Mouse (Mus musculus): ENCODE measurements at regions not wholly inside any gene's neighbourhood (a gene's known extent, or its start where the extent isn't known, plus 50 kb on each side); places are given as distances from the start of the nearest gene placed in this dataset.
A peak's percentile ranks its signal among the peaks of the same experiment; 100 is the strongest.

GRCm38 (mm10) chr16:96372021-96372751 lies 71.2 kb downstream of the Itgb2l start:
- ATAC-seq (replicated peaks; ENCODE audit: low FRiP score, low TSS enrichment, low read depth) (no peak), DNase-seq (ENCODE audit: low spot score) (no peak)
- H3K27me3 ChIP-seq (replicated peaks; ENCODE audit: control insufficient read depth, insufficient read depth, low read length), result no peaks in the 10 kb centered on the region
- no peak overlapping the region for H3K9ac ChIP-seq (ENCODE audit: low read length)
- H3K4me3 ChIP-seq (ENCODE audit: low read depth, low read length), result no peak overlapping the region
- 75% methylated on average over 8 of the region's 8 CpGs for WGBS
- no peaks in the 10 kb centered on the region for H3K9me3 ChIP-seq (ENCODE audit: control insufficient read depth, low read length)
- H3K36me3 ChIP-seq (ENCODE audit: control insufficient read depth, insufficient read depth, low read length), result no peaks in the 10 kb centered on the region
- peaks cover 4% of the 10 kb centered on the region; the same call in 1 of the 2 replicates for H3K4me1 ChIP-seq (replicated peaks; ENCODE audit: control insufficient read depth, insufficient read depth, low read length)
- H3K4me2 ChIP-seq (ENCODE audit: low read length), result no peak overlapping the region
- no peak overlapping the region for H3K27ac ChIP-seq (ENCODE audit: low read depth)

- H3K36me3 ChIP-seq (ENCODE audit: control insufficient read depth, insufficient read depth, low read length), result no peaks in the 10 kb centered on the region
- no peaks in the 10 kb centered on the region for H3K27me3 ChIP-seq (replicated peaks; ENCODE audit: control insufficient read depth, insufficient read depth, low read length)
- H3K9me3 ChIP-seq (ENCODE audit: control insufficient read depth, low read length), result no peaks in the 10 kb centered on the region
- H3K9ac ChIP-seq (ENCODE audit: low read length), result no peak overlapping the region
- H3K27ac ChIP-seq (ENCODE audit: low read depth), result no peak overlapping the region
- H3K4me3 ChIP-seq (ENCODE audit: low read depth, low read length), result no peak overlapping the region
- no peak overlapping the region for H3K4me2 ChIP-seq (ENCODE audit: low read length)
- ATAC-seq (replicated peaks; ENCODE audit: low FRiP score, low TSS enrichment, low read depth) (no peak), DNase-seq (ENCODE audit: low spot score) (no peak)
- WGBS, result 60% methylated on average over 3 of the region's 3 CpGs
- peaks cover 4% of the 10 kb centered on the region; the same call in 1 of the 2 replicates for H3K4me1 ChIP-seq (replicated peaks; ENCODE audit: control insufficient read depth, insufficient read depth, low read length)
These were observed 72.3 kb downstream of the Itgb2l start for GRCm38 (mm10) chr16:96371117-96371516.

- 54% methylated on average over 2 of the region's 2 CpGs for WGBS
These were observed 73.2 kb downstream of the Itgb2l start for GRCm38 (mm10) chr16:96370213-96370612.

More at GRCm38 (mm10) chr16:96370213-96370612, 73.2 kb downstream of the Itgb2l start:
- H3K36me3 ChIP-seq (ENCODE audit: control insufficient read depth, insufficient read depth, low read length), result no peaks in the 10 kb centered on the region
- H3K4me3 ChIP-seq (ENCODE audit: low read depth, low read length), result no peak overlapping the region
- DNase-seq (ENCODE audit: low spot score) (no peak), ATAC-seq (replicated peaks; ENCODE audit: low FRiP score, low TSS enrichment, low read depth) (peak; percentile 82)
- no peak overlapping the region for H3K27ac ChIP-seq (ENCODE audit: low read depth)
- no peak overlapping the region for H3K9ac ChIP-seq (ENCODE audit: low read length)
- H3K27me3 ChIP-seq (replicated peaks; ENCODE audit: control insufficient read depth, insufficient read depth, low read length), result no peaks in the 10 kb centered on the region
- peaks cover 4% of the 10 kb centered on the region; the same call in 1 of the 2 replicates for H3K4me1 ChIP-seq (replicated peaks; ENCODE audit: control insufficient read depth, insufficient read depth, low read length)
- no peak overlapping the region for H3K4me2 ChIP-seq (ENCODE audit: low read length)
- no peaks in the 10 kb centered on the region for H3K9me3 ChIP-seq (ENCODE audit: control insufficient read depth, low read length)
